Mouse (Mus musculus) myocyte (in vitro differentiated cells): ENCODE measurements around the gene Abcc2.

Experiments used
- CEBPB ChIP-seq: IDR thresholded peaks from 2 replicates; pipeline ENCODE4 v1.6.1; 2011; ENCODE audit warnings: mild to moderate bottlenecking, moderate library complexity; ENCODE audit not compliant: poor library complexity, insufficient read depth, severe bottlenecking
- E2F4 ChIP-seq: IDR thresholded peaks from one replicate; pipeline ENCODE4 v1.6.1; 2011; ENCODE audit warnings: mild to moderate bottlenecking, control low read depth, moderate library complexity; ENCODE audit not compliant: insufficient read depth
- MAX ChIP-seq: IDR thresholded peaks from one replicate; pipeline ENCODE4 v1.6.1; 2011; ENCODE audit warnings: low read depth, mild to moderate bottlenecking, control low read depth
- MYOD1 ChIP-seq, 3 experiments: IDR thresholded peaks; one replicate each; pipeline ENCODE4 v1.6.1; 2011; ENCODE audit warnings: control low read depth in 2 of 3, low read depth in 2 of 3, mild to moderate bottlenecking in 2 of 3, moderate library complexity in 1 of 3; ENCODE audit not compliant: insufficient read length in 2 of 3, control insufficient read depth in 1 of 3
- MYOG ChIP-seq, 3 experiments: IDR thresholded peaks; one replicate each; pipeline ENCODE4 v1.6.1; 2011; ENCODE audit warnings: control low read depth in 2 of 3, low read depth in 2 of 3, mild to moderate bottlenecking in 2 of 3; ENCODE audit not compliant: insufficient read length in 2 of 3, control insufficient read depth in 1 of 3, insufficient read depth in 1 of 3
- POLR2A ChIP-seq: IDR thresholded peaks from one replicate; pipeline ENCODE4 v1.6.1; 2011; ENCODE audit warnings: low read depth, mild to moderate bottlenecking, control low read depth, moderate library complexity; ENCODE audit not compliant: insufficient read length
- POLR2AphosphoS2 ChIP-seq: IDR thresholded peaks from one replicate; pipeline ENCODE4 v1.6.1; 2011; ENCODE audit warnings: low read depth, control low read depth; ENCODE audit not compliant: insufficient read length
- SRF ChIP-seq: IDR thresholded peaks from one replicate; pipeline ENCODE4 v1.6.1; 2011; ENCODE audit warnings: low read depth; ENCODE audit not compliant: control insufficient read depth, insufficient read length
- TCF12 ChIP-seq: IDR thresholded peaks from one replicate; pipeline ENCODE4 v1.6.1; 2011; ENCODE audit warnings: mild to moderate bottlenecking, control low read depth; ENCODE audit not compliant: poor library complexity, insufficient read depth, severe bottlenecking
- USF1 ChIP-seq: IDR thresholded peaks from one replicate; pipeline ENCODE4 v1.6.1; 2011; ENCODE audit warnings: low read depth, mild to moderate bottlenecking, control low read depth, moderate library complexity

- TF ChIP-seq USF1 (no peak), MAX (no peak), POLR2A (no peak), TCF12 (no peak), POLR2AphosphoS2 (no peak), SRF (no peak), E2F4 (no peak), MYOG (IDR thresholded peaks at IDR 0.05; ENCODE audit: control insufficient read depth in 1 of 3, insufficient read depth in 1 of 3, insufficient read length in 2 of 3, low read depth in 2 of 3) (no peak), CEBPB (no peak), MYOD1 (IDR thresholded peaks at IDR 0.05; ENCODE audit: control insufficient read depth in 1 of 3, insufficient read length in 2 of 3, low read depth in 2 of 3) (no peak)
Measured at GRCm38 (mm10) chr19:43784761-43785160, 2.8 kb downstream of the Abcc2 start.
